Mouse (Mus musculus): ENCODE measurements around the gene Ajm1. TPM values are rescaled to one million over a fixed set of nuclear protein-coding genes. Genes with fewer than 3 reads are reported as not detected.
"Not testable (repeated sequence)": the region's sequence is repeated elsewhere in the genome, so short reads cannot be mapped to it uniquely, and the experiment has no call there.

Ajm1 gene
- total RNA-seq, 2 experiments from 2014 or later, result 1.5 to 1.7 TPM

GRCm38 (mm10) chr2:25568473-25569019 is 13.0 kb downstream of the Ajm1 start:
- DNase-seq (ENCODE audit: low spot score in 2 of 2), result no peak

GRCm38 (mm10) chr2:25566558-25566957 is 15.0 kb downstream of the Ajm1 start:
- DNase-seq (ENCODE audit: low spot score in 2 of 2), result no peak

GRCm38 (mm10) chr2:25565741-25566140 is 15.8 kb downstream of the Ajm1 start:
- no peak for DNase-seq (ENCODE audit: low spot score in 2 of 2)

DNA sequence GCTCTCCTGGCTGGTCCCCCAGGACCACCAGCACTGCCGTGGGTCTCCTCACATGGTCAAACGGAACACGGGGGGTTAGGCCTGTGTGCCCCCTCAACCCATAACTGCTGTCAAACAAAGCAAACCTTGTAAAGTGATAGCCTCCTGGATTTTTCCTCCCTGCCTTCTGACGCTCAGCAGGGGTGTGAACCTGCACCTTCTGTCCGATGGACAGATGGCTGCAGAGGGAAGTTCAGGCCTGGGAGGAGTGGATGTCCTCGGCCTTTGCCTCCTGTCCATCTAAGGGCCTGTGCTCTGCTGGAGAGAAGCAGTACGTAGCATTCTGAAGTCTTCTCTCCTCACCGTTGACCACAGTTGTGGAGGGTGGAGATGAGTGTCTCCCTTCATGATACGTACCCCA is 19.6 kb downstream of the Ajm1 start:
- DNase-seq (ENCODE audit: low spot score in 2 of 2), result no peak

GRCm38 (mm10) chr2:25560551-25560950 is 21.0 kb downstream of the Ajm1 start:
- DNase-seq (ENCODE audit: low spot score in 2 of 2), result no peak

GRCm38 (mm10) chr2:25558774-25559173 is 22.8 kb downstream of the Ajm1 start:
- DNase-seq (ENCODE audit: low spot score in 2 of 2), result no peak

DNA sequence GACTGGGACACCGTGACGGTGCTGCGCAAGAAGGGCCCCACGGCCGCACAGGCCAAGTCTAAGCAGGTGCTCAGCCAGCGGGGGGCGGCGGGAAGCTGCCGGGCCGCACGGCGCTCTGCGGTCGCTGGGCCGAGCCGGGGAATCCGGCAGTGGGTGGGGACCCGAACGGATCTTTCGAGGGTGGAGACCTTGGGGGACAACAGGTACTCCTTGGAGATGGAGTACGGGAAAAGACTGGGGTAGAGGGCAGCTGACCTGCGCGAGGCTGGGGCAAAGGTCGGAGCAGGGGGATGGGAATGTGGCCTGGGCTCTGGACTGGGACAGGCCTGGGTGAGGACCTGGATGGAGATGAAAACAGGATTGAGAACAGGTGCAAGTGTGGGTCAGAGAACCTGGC is 23.6 kb downstream of the Ajm1 start:
- DNase-seq (ENCODE audit: low spot score in 2 of 2), result no peak

DNA sequence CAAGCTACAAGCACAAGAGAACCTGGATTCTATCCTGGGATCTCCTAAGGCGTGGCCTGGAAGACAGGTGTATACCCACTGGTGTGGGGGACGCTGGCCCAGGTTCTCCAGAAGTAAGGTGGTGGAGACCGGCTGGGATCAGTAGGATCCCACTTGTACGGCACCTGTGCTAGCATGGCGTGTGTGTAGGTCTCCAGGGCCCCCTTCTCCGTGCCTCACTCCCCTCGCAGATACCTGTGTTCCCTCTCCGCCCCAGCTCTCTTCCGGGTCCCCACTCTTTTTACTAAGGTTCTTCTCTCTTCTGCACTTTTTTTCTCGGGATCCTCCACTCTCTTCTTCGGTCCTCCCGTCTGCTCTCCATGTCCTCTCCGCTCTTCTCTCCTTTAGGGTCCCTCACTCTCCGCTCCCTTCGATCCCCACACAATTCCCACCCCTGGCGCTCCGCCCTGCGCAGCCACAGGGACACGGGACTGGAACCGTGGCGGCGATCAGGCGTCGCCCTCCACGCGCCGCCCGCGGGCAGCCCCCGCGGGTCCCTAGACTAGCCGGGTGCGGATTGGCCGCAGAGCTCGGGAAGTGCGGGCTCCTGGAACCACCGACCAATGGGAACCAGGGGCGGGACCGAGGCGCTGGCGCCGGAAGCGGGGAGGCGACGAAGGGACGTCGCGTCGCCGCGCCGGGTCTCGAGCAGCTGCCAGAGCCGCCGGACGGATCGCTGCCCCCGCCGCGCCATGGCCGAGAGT is 24.2 kb downstream of the Ajm1 start, which contains the start of gene Edf1:
Gene Edf1, plus strand, starts transcription at position 627 of the 743 bp plus-strand sequence.
- DNase-seq (ENCODE audit: low spot score in 2 of 2), result peak; percentile 92

DNA sequence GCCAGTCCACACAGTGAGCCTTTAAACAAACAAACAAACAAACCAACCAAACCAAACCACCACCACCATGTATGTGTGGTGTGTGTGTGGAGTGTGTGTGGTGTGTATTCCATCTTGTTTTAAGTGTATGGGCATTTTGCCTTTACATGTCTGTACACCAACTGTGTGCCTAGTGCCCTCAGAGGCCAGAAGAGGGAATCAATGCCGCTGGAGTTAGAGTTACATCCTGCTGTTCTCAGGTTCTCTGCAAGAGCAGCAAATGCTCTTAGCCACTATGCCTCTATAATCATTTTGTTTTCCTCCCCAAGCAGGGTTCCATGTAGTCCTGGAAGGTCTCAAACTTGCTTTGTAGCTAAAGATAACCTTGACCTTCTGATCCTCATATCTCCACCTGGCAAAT is 25.3 kb downstream of the Ajm1 start:
- no peak for DNase-seq (ENCODE audit: low spot score in 2 of 2)

DNA sequence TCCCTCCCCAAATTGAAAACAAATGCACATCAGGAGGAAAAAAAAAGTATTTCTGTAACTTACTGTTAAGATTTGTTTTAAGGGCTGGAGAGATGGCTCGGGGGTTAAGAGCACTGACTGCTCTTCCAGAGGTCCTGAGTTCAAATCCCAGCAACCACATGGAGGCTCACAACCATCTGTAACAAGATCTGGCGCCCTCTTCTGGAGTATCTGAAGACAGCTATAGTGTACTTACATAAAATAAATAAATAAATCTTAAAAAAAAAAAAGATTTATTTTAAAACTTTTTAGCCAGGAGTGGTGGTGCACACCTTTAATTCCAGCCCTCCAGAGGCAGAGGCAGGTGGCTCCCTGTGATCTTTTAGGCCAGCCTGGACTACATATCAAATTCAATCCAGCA is 26.1 kb downstream of the Ajm1 start:
- not testable (repeated sequence) for DNase-seq (ENCODE audit: low spot score in 2 of 2)

- DNase-seq (ENCODE audit: low spot score in 2 of 2), result not testable (repeated sequence)
These were observed 28.3 kb downstream of the Ajm1 start for GRCm38 (mm10) chr2:25553171-25553786.

DNA sequence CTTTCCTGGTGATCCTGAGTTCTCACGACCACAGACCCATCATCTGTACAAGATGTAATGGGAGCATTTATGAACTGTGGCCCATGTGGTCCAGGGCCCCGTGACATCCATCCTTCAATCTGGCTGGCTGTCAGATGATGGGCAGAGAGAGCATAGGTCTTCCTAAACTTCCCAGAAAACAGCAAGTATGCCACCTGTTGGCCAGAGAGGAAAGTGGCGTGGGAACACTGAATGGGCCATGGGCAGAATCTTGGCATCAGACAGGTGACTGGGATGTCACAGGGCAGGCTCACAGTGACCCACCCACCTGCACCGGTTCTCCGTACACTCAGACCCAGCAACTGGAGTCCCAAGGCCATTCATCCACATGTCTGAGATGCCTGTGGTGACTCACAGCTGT is 30.4 kb downstream of the Ajm1 start:
- DNase-seq (ENCODE audit: low spot score in 2 of 2), result peak in 1 of 2 experiments; percentile 52

DNA sequence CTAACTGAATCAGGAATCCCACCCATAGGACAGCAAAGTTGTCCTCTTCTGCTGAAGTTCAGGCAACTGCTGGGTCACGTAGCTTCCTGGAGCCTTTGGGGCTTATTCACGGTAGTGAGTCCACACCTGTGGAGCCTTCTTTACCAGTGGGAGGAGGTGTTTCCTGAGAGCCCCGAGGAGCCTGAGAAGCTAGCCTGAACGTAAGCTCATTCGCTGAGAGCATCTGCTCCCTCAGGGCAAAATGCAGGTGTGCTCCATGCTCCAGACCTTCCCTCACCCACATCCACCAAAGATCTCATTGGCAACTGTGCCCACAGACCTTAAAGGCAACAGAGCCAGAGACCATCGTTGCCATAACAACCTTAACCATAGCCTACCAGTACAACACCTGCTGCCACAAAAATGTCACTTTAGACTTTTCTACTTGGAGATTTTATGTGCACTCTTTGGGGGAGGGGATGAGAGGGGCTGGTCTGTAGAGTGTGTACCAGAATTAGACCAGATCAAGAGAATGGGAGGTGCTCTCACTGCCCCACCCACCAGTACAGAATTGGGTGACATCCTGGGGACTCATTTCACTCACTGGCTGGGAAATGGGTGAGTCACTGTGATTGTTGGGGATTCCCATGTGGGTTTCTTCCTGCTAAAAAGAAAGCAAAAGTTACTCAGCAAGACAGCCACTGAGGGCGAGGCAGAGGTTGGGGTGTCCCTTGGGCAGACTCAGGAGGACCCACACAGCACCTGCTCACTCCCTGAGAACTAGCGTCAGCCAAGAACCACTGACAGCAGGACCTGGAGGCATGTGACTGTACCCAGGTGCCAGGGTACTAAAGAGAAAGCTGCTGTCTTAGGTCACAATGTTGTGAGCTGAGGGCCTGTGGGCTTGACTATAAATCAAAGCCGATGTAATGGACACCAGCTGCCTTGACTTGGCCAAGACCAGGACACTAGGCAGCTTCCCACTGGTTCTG is 32.3 kb downstream of the Ajm1 start:
- DNase-seq (ENCODE audit: low spot score in 2 of 2), result no peak

DNA sequence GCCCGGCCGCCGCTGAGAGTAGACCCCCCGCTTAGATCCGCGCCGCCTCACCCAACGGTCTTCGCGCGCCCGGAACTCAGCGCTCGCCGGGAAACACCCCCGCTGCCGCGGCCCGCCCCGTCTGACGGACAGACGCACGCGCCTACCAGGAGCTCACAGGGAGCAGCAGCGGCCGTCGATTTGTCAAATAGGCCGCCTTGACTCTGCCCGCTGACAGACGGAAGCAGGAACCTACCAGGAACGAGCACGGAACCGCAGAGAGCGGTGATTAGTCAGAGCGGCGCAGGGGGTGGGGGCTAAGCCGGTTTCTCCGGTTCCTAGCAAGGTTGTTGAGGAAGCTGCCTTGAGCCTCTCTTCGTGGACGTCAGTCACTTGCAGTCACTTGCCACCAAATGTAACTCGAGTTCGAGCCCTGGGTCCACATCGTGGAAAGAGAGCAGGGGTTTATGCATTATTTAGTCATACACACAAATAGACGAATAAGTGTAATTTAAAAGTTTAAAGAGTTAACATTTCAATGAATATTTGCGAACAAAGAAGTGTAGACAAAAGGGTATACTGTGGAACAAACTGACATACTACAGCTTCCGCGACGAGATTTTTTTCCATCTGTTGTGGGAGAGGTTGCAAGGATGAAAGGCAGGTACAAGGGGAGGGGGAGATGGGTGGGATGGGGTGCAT is 34.6 kb downstream of the Ajm1 start, which contains the start of gene Traf2:
Gene Traf2, minus strand, starts transcription at position 130 of the 681 bp plus-strand sequence.
- DNase-seq (ENCODE audit: low spot score in 2 of 2), result peak; percentile 95

- peak in 1 of 2 experiments; percentile 79 for DNase-seq (ENCODE audit: low spot score in 2 of 2)
These were observed 35.4 kb downstream of the Ajm1 start for GRCm38 (mm10) chr2:25545996-25546810.

DNA sequence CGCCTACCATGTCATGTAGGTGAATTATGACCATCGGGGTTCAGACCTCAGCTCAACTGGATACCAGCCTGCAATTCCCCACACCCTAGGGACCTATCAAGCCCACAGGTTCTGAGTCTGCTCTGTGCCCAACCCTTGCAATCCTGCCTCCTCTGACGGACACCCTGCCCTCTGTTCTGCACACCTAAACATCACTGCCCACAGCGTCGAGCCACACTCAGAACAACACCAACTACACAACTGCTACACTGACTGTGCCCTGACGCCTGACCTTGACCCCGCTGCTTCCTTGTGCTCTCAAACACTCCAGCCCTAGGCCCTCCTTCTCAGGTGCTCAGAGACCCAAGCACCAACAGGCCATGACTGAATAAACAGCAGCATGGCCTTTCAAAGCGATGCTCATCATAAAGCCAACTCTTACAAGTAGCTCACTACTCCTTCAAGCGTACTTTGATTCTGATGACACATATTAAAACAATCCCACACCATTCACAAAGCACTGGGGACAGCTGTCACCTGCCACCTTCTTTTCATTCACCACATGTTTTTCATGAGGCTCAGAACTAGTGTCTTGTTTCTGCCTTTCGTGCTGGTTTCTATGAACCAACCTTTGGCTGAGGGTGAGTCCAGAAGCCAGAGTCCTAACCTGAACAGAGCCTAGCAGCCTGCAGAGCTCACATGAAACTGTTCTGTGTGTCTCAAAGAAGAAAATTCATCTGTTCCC is 39.8 kb downstream of the Ajm1 start:
- DNase-seq (ENCODE audit: low spot score in 2 of 2), result no peak

DNA sequence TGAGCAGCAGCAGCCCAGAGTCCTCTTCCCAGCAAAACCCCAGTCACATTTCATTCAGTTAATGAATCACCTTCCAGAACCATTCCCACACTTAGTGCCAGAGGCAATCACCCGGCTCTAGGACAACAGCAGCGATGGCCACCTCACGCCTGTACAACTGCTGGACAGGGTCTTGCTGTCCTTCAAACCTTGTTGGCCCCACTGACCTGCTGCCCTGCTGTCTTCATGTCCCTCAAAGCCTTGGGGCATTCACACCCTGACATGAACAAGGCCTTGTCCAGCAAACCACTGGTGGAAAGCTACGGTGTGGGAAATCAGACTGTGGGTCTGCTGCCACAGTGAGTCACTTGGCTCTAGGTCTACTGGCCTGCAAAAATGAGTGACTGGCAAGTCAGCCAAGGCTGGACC is 41.0 kb downstream of the Ajm1 start:
- DNase-seq (ENCODE audit: low spot score in 2 of 2), result peak in 1 of 2 experiments; percentile 54

DNA sequence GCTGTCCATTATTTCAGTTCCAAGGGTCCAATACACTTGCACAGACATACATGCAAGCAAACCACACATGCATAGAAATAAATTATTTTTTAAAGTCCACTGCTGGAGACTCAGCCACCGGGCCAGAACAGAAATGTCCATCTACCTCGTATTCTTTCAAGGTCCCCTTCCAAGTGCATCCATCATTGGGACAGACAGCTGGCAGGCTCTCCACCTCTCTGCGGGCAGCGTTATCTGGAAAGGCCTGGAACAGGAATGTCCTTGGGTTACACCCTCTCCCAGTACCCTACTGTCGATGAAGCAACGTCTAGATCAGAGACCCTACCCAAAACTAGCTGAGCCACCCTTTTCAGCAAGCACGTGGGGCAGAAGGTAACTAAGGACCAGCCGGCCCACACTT is 45.0 kb downstream of the Ajm1 start:
- DNase-seq (ENCODE audit: low spot score in 2 of 2), result peak in 1 of 2 experiments; percentile 48

DNA sequence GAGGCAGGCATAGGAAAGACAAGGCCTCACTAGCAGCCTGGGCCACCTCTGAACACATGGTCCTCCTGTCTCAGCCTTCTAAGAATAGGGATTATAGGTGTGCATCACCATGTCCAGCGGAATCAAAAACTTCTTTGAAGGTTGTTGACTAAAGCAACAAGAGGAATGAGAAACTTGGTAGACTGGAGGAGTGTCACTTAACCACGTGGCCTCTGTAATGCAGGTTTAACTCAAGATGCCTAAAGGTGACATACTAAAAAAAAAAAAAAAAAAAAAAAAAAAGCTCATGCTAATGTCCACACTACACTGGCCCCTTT is 46.7 kb downstream of the Ajm1 start:
- no peak for DNase-seq (ENCODE audit: low spot score in 2 of 2)
